Mouse (Mus musculus) MEL (cell line): ENCODE results near the gene Gm7030.

ENCODE experiments used
- CTCF ChIP-seq, 3 experiments: IDR thresholded peaks in 2 of 3; conservative IDR thresholded peaks in 1 of 3; 2 replicates each; pipeline ENCODE4 v1.5.1; 2011 to 2012; ENCODE audit warnings: low read length in 3 of 3, low read depth in 2 of 3, mild to moderate bottlenecking in 2 of 3, improper control_type of control experiment in 1 of 3, inconsistent platforms in 1 of 3, mixed read lengths in 1 of 3, moderate library complexity in 1 of 3; ENCODE audit not compliant: control insufficient read depth in 1 of 3, insufficient read depth in 1 of 3, poor library complexity in 1 of 3, severe bottlenecking in 1 of 3
- NELFE ChIP-seq: IDR thresholded peaks from 2 replicates; pipeline ENCODE4 v1.6.1; 2011; ENCODE audit warnings: low read depth, low read length, improper control_type of control experiment
- POLR2A ChIP-seq, 2 experiments: IDR thresholded peaks; 2 replicates each; pipeline ENCODE4 v1.6.1; 2011 to 2012; ENCODE audit warnings: low read length in 2 of 2, mild to moderate bottlenecking in 2 of 2, control low read depth in 1 of 2, improper control_type of control experiment in 1 of 2, low read depth in 1 of 2, moderate library complexity in 1 of 2; ENCODE audit not compliant: control insufficient read depth in 1 of 2, insufficient read depth in 1 of 2, poor library complexity in 1 of 2
- RCOR1 ChIP-seq: IDR thresholded peaks from 2 replicates; pipeline ENCODE4 v1.6.1; 2012; ENCODE audit warnings: low read depth, mild to moderate bottlenecking, inconsistent platforms, low read length, improper control_type of control experiment
- TCF12 ChIP-seq: IDR thresholded peaks from 2 replicates; pipeline ENCODE4 v1.6.1; 2014; ENCODE audit warnings: low read depth, mild to moderate bottlenecking, inconsistent platforms, low read length, improper control_type of control experiment, moderate library complexity

DNA sequence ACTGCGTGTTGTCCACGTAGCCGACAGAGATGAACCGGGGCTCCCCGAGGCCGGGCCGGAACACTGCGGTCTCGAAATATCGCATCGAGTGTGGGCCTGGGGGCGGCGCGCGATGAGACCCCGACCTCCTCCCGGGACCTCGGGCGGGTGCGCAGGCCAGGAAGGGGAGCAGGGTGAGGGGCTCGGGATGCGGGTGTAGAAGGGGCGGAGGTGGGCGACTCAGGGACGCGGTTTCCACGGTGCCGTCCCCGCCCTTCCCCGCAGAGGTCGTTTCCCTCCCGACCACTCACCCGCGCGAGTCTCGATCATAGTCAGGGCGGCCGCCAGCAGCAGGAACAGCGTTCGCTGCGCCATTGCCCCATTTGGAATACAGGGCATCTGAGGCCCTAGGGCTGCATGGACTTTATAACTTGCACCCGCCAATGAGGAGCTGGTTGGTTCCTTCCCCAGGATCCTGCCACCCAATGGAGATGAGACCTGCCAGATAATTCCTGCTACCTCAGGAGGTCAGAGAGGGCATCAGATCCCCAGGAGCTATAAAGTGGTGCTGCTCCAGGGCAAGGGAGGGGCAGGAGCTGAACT lies 45.3 kb downstream of the Gm7030 start:
- no peak for TF ChIP-seq CTCF (IDR thresholded peaks at IDR 0.05 in 2 of 3, conservative IDR thresholded peaks at IDR 0.05 in 1 of 3; ENCODE audit: control insufficient read depth in 1 of 3, insufficient read depth in 1 of 3, low read depth in 2 of 3, low read length in 3 of 3, poor library complexity in 1 of 3, severe bottlenecking in 1 of 3)
- no peak for TF ChIP-seq POLR2A (IDR thresholded peaks at IDR 0.05; ENCODE audit: control insufficient read depth in 1 of 2, insufficient read depth in 1 of 2, low read depth in 1 of 2, low read length in 2 of 2, poor library complexity in 1 of 2)
- TF ChIP-seq NELFE = no peak
- TF ChIP-seq RCOR1 = no peak
- no peak for TF ChIP-seq TCF12
